Mouse (Mus musculus) C2C12 (cell line): Measurements from ENCODE around the gene Larp1.

Source experiments
- CTCF ChIP-seq: IDR thresholded peaks from one replicate; pipeline ENCODE4 v1.5.1; 2011; ENCODE audit not compliant: control insufficient read depth, insufficient read depth, insufficient read length
- MYOG ChIP-seq: IDR thresholded peaks from one replicate; pipeline ENCODE4 v1.6.1; 2011; ENCODE audit not compliant: control insufficient read depth, insufficient read length; ENCODE audit errors: extremely low read depth
- USF1 ChIP-seq: IDR thresholded peaks from one replicate; pipeline ENCODE4 v1.6.1; 2011; ENCODE audit warnings: low read depth, mild to moderate bottlenecking, control low read depth, moderate library complexity

DNA sequence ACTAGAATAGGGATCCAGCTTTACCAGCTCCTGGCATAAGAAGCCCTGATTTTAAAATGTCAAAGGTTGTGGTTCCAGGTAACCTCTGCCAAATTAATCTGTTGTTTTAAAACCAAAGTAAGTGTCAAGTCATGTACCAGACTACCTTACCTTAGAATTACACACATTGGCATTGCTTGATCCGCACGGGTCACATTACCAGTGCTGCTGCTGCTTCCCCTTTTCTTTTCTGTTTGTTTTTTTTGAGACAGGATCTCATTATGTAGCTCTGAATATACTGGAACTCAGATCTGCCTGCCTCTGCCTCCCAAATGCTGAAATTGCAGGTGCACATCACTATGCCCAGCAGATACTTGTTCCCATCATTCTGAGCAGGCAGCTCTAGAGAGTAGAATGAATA is 21.0 kb downstream of the Larp1 start:
- TF ChIP-seq CTCF (no peak), MYOG (no peak), USF1 (no peak)
